Mouse (Mus musculus): ENCODE results near the gene 2610528J11Rik. TPM values are rescaled to one million over a fixed set of nuclear protein-coding genes. Genes with fewer than 3 reads are reported as not detected.
A peak's percentile ranks its signal among the peaks of the same experiment; 100 is the strongest.
"Not testable (repeated sequence)": the region's sequence is repeated elsewhere in the genome, so short reads cannot be mapped to it uniquely, and the experiment has no call there.

2610528J11Rik gene
- not detected in 2 replicates for polyA plus RNA-seq (2014; fragmentation: Nextera tagmentation; extraction: Ambion mirVana)

GRCm38 (mm10) chr4:118526408-118527334 is at the start of gene 2610528J11Rik:
Gene 2610528J11Rik (plus strand): TSS chr4:118526999.
- ATAC-seq (no peak), DNase-seq (ENCODE audit: low spot score) (no peak)
- H3K27me3 ChIP-seq (replicated peaks; ENCODE audit: control insufficient read depth, insufficient read depth, low read length), result no peaks in the 10 kb centered on the region
- no peak within 1 kb of the TSS for H3K4me3 ChIP-seq (ENCODE audit: low read depth, low read length)
- no peaks in the 10 kb centered on the region for H3K36me3 ChIP-seq (ENCODE audit: control insufficient read depth, insufficient read depth, low read length)
- H3K4me1 ChIP-seq (ENCODE audit: control insufficient read depth, insufficient read depth, low read length), result no peaks in the 10 kb centered on the region
- H3K27ac ChIP-seq (ENCODE audit: low read depth, low read length), result no peak within 1 kb of the TSS
- no peak within 1 kb of the TSS for H3K9ac ChIP-seq (ENCODE audit: low read length)
- no peak within 1 kb of the TSS for H3K4me2 ChIP-seq (ENCODE audit: low read length)
- H3K9me3 ChIP-seq (replicated peaks; ENCODE audit: control insufficient read depth, low read length), result no peaks in the 10 kb centered on the region
- WGBS, result 30% methylated on average over 17 of the region's 17 CpGs

- H3K36me3 ChIP-seq (ENCODE audit: control insufficient read depth, insufficient read depth, low read length), result no peaks in the 10 kb centered on the region
- H3K27me3 ChIP-seq (replicated peaks; ENCODE audit: control insufficient read depth, insufficient read depth, low read length), result no peaks in the 10 kb centered on the region
- H3K27ac ChIP-seq (ENCODE audit: low read depth, low read length), result no peak within 1 kb of the TSS
- DNase-seq (ENCODE audit: low spot score) (no peak), ATAC-seq (no peak)
- WGBS, result 80% methylated on average over 8 of the region's 8 CpGs
- no peak within 1 kb of the TSS for H3K4me3 ChIP-seq (ENCODE audit: low read depth, low read length)
- no peaks in the 10 kb centered on the region for H3K4me1 ChIP-seq (ENCODE audit: control insufficient read depth, insufficient read depth, low read length)
- no peak within 1 kb of the TSS for H3K4me2 ChIP-seq (ENCODE audit: low read length)
- no peak within 1 kb of the TSS for H3K9ac ChIP-seq (ENCODE audit: low read length)
- H3K9me3 ChIP-seq (replicated peaks; ENCODE audit: control insufficient read depth, low read length), result no peaks in the 10 kb centered on the region
Measured at GRCm38 (mm10) chr4:118489717-118490132, 37.1 kb upstream of the 2610528J11Rik start, which contains the start of gene Tie1. Gene Tie1 (minus strand): TSS chr4:118490061.

- Histone ChIP-seq H3K4me3 (ENCODE audit: low read depth, low read length) (no peak overlapping the region), H3K4me1 (ENCODE audit: control insufficient read depth, insufficient read depth, low read length) (no peaks in the 10 kb centered on the region), H3K4me2 (ENCODE audit: low read length) (no peak overlapping the region), H3K9me3 (replicated peaks; ENCODE audit: control insufficient read depth, low read length) (no peaks in the 10 kb centered on the region), H3K9ac (ENCODE audit: low read length) (no peak overlapping the region), H3K36me3 (ENCODE audit: control insufficient read depth, insufficient read depth, low read length) (no peaks in the 10 kb centered on the region), H3K27ac (ENCODE audit: low read depth, low read length) (no peak overlapping the region), H3K27me3 (replicated peaks; ENCODE audit: control insufficient read depth, insufficient read depth, low read length) (no peaks in the 10 kb centered on the region)
- ATAC-seq (no peak), DNase-seq (ENCODE audit: low spot score) (no peak)
- 96% methylated on average over 10 of the region's 10 CpGs for WGBS
Measured at GRCm38 (mm10) chr4:118490461-118490860, 36.3 kb upstream of the 2610528J11Rik start.

- H3K9ac ChIP-seq (ENCODE audit: low read length), result no peak overlapping the region
- H3K27ac ChIP-seq (ENCODE audit: low read depth, low read length), result no peak overlapping the region
- no peaks in the 10 kb centered on the region for H3K9me3 ChIP-seq (replicated peaks; ENCODE audit: control insufficient read depth, low read length)
- no peak for ATAC-seq
- no peaks in the 10 kb centered on the region for H3K27me3 ChIP-seq (replicated peaks; ENCODE audit: control insufficient read depth, insufficient read depth, low read length)
- H3K4me3 ChIP-seq (ENCODE audit: low read depth, low read length), result no peak overlapping the region
- 55% methylated on average over 6 of the region's 6 CpGs for WGBS
- H3K4me1 ChIP-seq (ENCODE audit: control insufficient read depth, insufficient read depth, low read length), result no peaks in the 10 kb centered on the region
- H3K4me2 ChIP-seq (ENCODE audit: low read length), result no peak overlapping the region
- DNase-seq (ENCODE audit: low spot score), result no peak
- no peaks in the 10 kb centered on the region for H3K36me3 ChIP-seq (ENCODE audit: control insufficient read depth, insufficient read depth, low read length)
Measured at GRCm38 (mm10) chr4:118500171-118500724, 26.6 kb upstream of the 2610528J11Rik start.

- ATAC-seq, result no peak
- no peak overlapping the region for H3K4me2 ChIP-seq (ENCODE audit: low read length)
- no peaks in the 10 kb centered on the region for H3K9me3 ChIP-seq (replicated peaks; ENCODE audit: control insufficient read depth, low read length)
- H3K4me1 ChIP-seq (ENCODE audit: control insufficient read depth, insufficient read depth, low read length), result no peaks in the 10 kb centered on the region
- no peak overlapping the region for H3K9ac ChIP-seq (ENCODE audit: low read length)
- no peak for DNase-seq (ENCODE audit: low spot score)
- H3K27ac ChIP-seq (ENCODE audit: low read depth, low read length), result no peak overlapping the region
- H3K27me3 ChIP-seq (replicated peaks; ENCODE audit: control insufficient read depth, insufficient read depth, low read length), result no peaks in the 10 kb centered on the region
- 63% methylated on average over 9 of the region's 9 CpGs for WGBS
- H3K4me3 ChIP-seq (ENCODE audit: low read depth, low read length), result no peak overlapping the region
- no peaks in the 10 kb centered on the region for H3K36me3 ChIP-seq (ENCODE audit: control insufficient read depth, insufficient read depth, low read length)
Measured at GRCm38 (mm10) chr4:118500792-118501191, 26.0 kb upstream of the 2610528J11Rik start.

GRCm38 (mm10) chr4:118505551-118505950 is 21.2 kb upstream of the 2610528J11Rik start:
- no peak overlapping the region for H3K4me3 ChIP-seq (ENCODE audit: low read depth, low read length)
- no peak overlapping the region for H3K4me2 ChIP-seq (ENCODE audit: low read length)
- H3K27ac ChIP-seq (ENCODE audit: low read depth, low read length), result no peak overlapping the region
- no peaks in the 10 kb centered on the region for H3K4me1 ChIP-seq (ENCODE audit: control insufficient read depth, insufficient read depth, low read length)
- DNase-seq (ENCODE audit: low spot score), result no peak
- H3K36me3 ChIP-seq (ENCODE audit: control insufficient read depth, insufficient read depth, low read length), result no peaks in the 10 kb centered on the region
- ATAC-seq, result no peak
- no peaks in the 10 kb centered on the region for H3K27me3 ChIP-seq (replicated peaks; ENCODE audit: control insufficient read depth, insufficient read depth, low read length)
- no peaks in the 10 kb centered on the region for H3K9me3 ChIP-seq (replicated peaks; ENCODE audit: control insufficient read depth, low read length)
- WGBS, result 78% methylated on average over 3 of the region's 3 CpGs
- H3K9ac ChIP-seq (ENCODE audit: low read length), result no peak overlapping the region

- H3K36me3 ChIP-seq (ENCODE audit: control insufficient read depth, insufficient read depth, low read length); ATAC-seq; H3K27me3 ChIP-seq (replicated peaks; ENCODE audit: control insufficient read depth, insufficient read depth, low read length); H3K9ac ChIP-seq (ENCODE audit: low read length); H3K27ac ChIP-seq (ENCODE audit: low read depth, low read length); H3K4me1 ChIP-seq (ENCODE audit: control insufficient read depth, insufficient read depth, low read length); H3K9me3 ChIP-seq (replicated peaks; ENCODE audit: control insufficient read depth, low read length); H3K4me3 ChIP-seq (ENCODE audit: low read depth, low read length); DNase-seq (ENCODE audit: low spot score); H3K4me2 ChIP-seq (ENCODE audit: low read length): not testable (repeated sequence)
- WGBS, result 87% methylated on average over 1 of the region's 1 CpGs
Measured at GRCm38 (mm10) chr4:118507171-118507570, 19.6 kb upstream of the 2610528J11Rik start.

GRCm38 (mm10) chr4:118509050-118509449 is 17.7 kb upstream of the 2610528J11Rik start:
- Histone ChIP-seq H3K9ac (ENCODE audit: low read length) (no peak overlapping the region), H3K4me1 (ENCODE audit: control insufficient read depth, insufficient read depth, low read length) (0 out of 2 replicates have a peak, but pooled peaks cover 3% of the 10 kb centered on the region), H3K9me3 (replicated peaks; ENCODE audit: control insufficient read depth, low read length) (no peaks in the 10 kb centered on the region), H3K27me3 (replicated peaks; ENCODE audit: control insufficient read depth, insufficient read depth, low read length) (no peaks in the 10 kb centered on the region), H3K4me2 (ENCODE audit: low read length) (no peak overlapping the region), H3K36me3 (ENCODE audit: control insufficient read depth, insufficient read depth, low read length) (no peaks in the 10 kb centered on the region), H3K27ac (ENCODE audit: low read depth, low read length) (no peak overlapping the region), H3K4me3 (ENCODE audit: low read depth, low read length) (no peak overlapping the region)
- DNase-seq (ENCODE audit: low spot score) (peak; percentile 19), ATAC-seq (no peak)
- WGBS, result 4% methylated on average over 6 of the region's 6 CpGs
